Mouse (Mus musculus): ENCODE measurements at regions not wholly inside any gene's neighbourhood (a gene's known extent, or its start where the extent isn't known, plus 50 kb on each side); places are given as distances from the start of the nearest gene placed in this dataset.
A peak's percentile ranks its signal among the peaks of the same experiment; 100 is the strongest.

- WGBS = 80% methylated on average over 4 of the region's 4 CpGs
Observed at GRCm38 (mm10) chr19:60290244-60290643, 63.7 kb upstream of the Fam204a start.

GRCm38 (mm10) chr19:60286810-60287396 lies 60.4 kb upstream of the Fam204a start:
- H3K27ac ChIP-seq (ENCODE audit: low read length) = peak overlapping the region; percentile 53
- no peaks in the 10 kb centered on the region for H3K9me3 ChIP-seq (replicated peaks; ENCODE audit: control insufficient read depth, low read length, poor library complexity, severe bottlenecking)
- H3K36me3 ChIP-seq (ENCODE audit: control insufficient read depth, insufficient read depth, low read length) = no peaks in the 10 kb centered on the region
- no peak overlapping the region for H3K4me3 ChIP-seq (ENCODE audit: low read depth, low read length)
- peak; percentile 86 for ATAC-seq
- H3K4me2 ChIP-seq (ENCODE audit: low read length) = no peak overlapping the region
- no peaks in the 10 kb centered on the region for H3K27me3 ChIP-seq (ENCODE audit: control insufficient read depth, insufficient read depth, low read depth, low read length)
- WGBS = 23% methylated on average over 6 of the region's 6 CpGs
- H3K9ac ChIP-seq (ENCODE audit: low read depth, low read length) = no peak overlapping the region
- peaks cover 8% of the 10 kb centered on the region for H3K4me1 ChIP-seq (ENCODE audit: control insufficient read depth, insufficient read depth, low read length)

More at GRCm38 (mm10) chr19:60290244-60290643, 63.7 kb upstream of the Fam204a start:
- Histone ChIP-seq H3K4me3 (ENCODE audit: low read depth, low read length) (no peak overlapping the region), H3K4me2 (ENCODE audit: low read length) (no peak overlapping the region), H3K36me3 (ENCODE audit: control insufficient read depth, insufficient read depth, low read length) (no peaks in the 10 kb centered on the region), H3K27me3 (ENCODE audit: control insufficient read depth, insufficient read depth, low read depth, low read length) (no peaks in the 10 kb centered on the region), H3K9me3 (replicated peaks; ENCODE audit: control insufficient read depth, low read length, poor library complexity, severe bottlenecking) (no peaks in the 10 kb centered on the region), H3K27ac (ENCODE audit: low read length) (no peak overlapping the region), H3K9ac (ENCODE audit: low read depth, low read length) (no peak overlapping the region), H3K4me1 (ENCODE audit: control insufficient read depth, insufficient read depth, low read length) (peaks cover 8% of the 10 kb centered on the region)
- ATAC-seq = no peak

GRCm38 (mm10) chr19:60284901-60285300 lies 58.4 kb upstream of the Fam204a start:
- H3K27ac ChIP-seq (ENCODE audit: low read length) = no peak overlapping the region
- ATAC-seq = no peak
- no peak overlapping the region for H3K4me3 ChIP-seq (ENCODE audit: low read depth, low read length)
- no peaks in the 10 kb centered on the region for H3K27me3 ChIP-seq (ENCODE audit: control insufficient read depth, insufficient read depth, low read depth, low read length)
- H3K36me3 ChIP-seq (ENCODE audit: control insufficient read depth, insufficient read depth, low read length) = no peaks in the 10 kb centered on the region
- 78% methylated on average over 4 of the region's 4 CpGs for WGBS
- no peaks in the 10 kb centered on the region for H3K9me3 ChIP-seq (replicated peaks; ENCODE audit: control insufficient read depth, low read length, poor library complexity, severe bottlenecking)
- H3K4me2 ChIP-seq (ENCODE audit: low read length) = no peak overlapping the region
- no peak overlapping the region for H3K9ac ChIP-seq (ENCODE audit: low read depth, low read length)
- H3K4me1 ChIP-seq (ENCODE audit: control insufficient read depth, insufficient read depth, low read length) = peaks cover 8% of the 10 kb centered on the region
